Mouse (Mus musculus): ENCODE results near the gene Dop1b.
"Not testable (repeated sequence)": the region's sequence is repeated elsewhere in the genome, so short reads cannot be mapped to it uniquely, and the experiment has no call there.

The Dop1b gene

GRCm38 (mm10) chr16:93789971-93790755 lies 78.5 kb downstream of the Dop1b start:
- intact Hi-C loops (cut with DNase I), result no loop called here

GRCm38 (mm10) chr16:93792981-93793630 lies 81.4 kb downstream of the Dop1b start:
- intact Hi-C loops (cut with DNase I), result no loop called here

GRCm38 (mm10) chr16:93794845-93795244 lies 83.1 kb downstream of the Dop1b start:
- intact Hi-C loops (cut with DNase I), result no loop called here

DNA sequence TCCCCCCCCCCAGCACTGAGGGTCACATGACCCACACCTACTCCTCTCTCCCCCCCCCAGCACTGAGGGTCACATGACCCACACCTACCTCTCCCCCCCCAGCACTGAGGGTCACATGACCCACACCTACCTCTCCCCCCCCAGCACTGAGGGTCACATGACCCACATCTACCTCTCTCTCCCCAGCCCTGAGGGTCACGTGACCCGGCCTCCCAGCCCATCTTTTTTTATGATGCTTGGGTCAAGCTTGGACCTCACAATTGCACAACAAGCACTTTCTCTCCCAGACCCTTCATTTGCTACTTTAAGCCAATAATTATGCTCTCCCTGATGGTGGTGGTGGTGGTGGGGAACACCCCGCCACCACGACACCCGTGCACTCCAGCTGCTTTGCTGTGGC lies 83.7 kb downstream of the Dop1b start:
- intact Hi-C loops (cut with DNase I), result no loop called here

DNA sequence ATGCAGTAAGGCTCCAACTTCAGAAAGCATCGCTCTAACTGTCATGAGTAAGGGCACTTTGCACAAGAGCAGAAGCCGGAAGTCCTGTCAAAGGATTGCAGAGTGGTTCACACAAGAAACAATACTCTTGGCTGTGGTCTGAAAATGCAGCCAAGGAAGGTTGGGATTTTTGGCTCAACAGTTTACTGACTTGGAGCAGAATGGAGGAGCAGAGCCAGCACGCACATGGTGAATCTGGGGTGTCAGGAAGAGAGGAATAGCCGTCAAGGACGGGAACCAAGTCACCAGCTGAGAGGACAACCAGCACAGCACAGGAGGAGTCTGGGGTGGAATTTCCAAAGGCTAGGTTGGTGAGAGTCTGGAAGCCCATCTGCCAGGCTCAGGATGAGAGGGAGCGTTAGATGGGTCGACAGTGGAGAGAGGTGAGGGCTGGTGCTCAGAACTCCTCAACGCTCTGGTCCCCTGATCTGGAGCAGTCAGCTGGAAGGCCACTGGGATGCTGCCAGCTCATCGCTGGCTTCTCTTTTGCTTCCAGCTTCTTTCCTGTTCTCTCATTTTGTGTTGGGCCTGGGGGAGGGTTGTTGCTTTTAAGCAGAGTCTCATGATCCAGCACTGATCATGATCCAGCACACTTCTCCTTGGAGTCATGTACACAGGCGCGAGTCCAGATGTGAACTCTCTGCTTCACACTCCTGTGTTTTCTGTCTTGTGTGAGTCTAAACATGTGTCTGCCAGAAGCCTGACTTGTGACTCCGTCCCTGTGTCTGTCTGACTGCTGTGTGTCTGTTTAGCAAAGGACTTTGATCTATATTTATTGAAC lies 85.5 kb downstream of the Dop1b start:
- intact Hi-C loops (cut with DNase I), result no loop called here

- intact Hi-C loops (cut with DNase I), result no loop called here
Measured at GRCm38 (mm10) chr16:93797841-93798492, 86.3 kb downstream of the Dop1b start.

- intact Hi-C loops (cut with DNase I), result no loop called here
Measured at GRCm38 (mm10) chr16:93798623-93799022, 86.9 kb downstream of the Dop1b start.

- intact Hi-C loops (cut with DNase I), result no loop called here
Measured at GRCm38 (mm10) chr16:93799071-93799470, 87.4 kb downstream of the Dop1b start.

DNA sequence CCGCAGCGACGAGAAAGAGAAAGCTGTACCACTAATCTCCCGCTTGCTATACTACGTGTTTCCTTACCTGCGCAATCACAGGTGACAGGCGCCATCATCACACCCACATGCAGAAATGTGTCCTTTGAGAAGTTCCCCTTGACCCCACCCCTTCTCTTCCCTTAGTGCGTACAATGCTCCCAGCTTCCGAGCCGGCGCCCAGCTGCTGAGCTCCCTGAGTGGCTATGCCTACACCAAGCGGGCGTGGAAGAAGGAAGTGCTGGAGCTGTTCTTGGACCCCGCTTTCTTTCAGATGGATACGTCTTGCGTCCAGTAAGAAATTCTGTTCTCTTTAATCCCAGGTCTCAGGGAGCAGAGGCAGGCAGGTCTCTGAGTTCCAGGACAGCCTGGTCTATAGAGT lies 88.2 kb downstream of the Dop1b start:
- intact Hi-C loops (cut with DNase I), result no loop called here

- intact Hi-C loops (cut with DNase I), result no loop called here
Measured at GRCm38 (mm10) chr16:93807167-93807566, 95.5 kb downstream of the Dop1b start.

DNA sequence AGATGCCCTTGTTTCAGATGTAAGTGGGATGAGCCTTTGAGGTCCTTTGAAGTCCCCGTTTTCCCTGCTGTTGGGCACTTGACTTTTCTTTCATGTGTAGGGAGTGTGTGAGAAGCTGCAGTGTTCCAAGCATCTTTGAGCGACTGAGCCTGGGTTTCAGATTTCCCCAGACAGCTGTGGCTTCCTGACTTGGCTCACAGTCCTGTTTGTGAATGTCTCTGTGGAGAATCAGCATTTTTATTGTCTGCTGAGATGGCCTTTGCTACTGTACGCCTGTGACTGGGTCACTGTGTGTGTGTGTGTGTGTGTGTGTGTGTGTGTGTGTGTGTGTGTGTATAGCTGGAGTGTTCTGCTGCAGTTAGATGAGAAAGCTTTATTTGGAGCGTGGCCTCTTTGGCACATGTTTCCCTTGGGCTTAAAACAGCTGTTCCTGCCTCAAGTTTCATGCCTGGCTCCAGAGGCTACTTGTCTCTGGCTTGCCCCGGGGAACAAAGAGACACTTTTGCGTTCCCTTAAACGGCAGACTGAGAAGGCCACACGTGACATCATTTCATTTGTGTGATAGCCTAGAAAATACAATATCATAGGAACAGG lies 96.4 kb downstream of the Dop1b start:
- intact Hi-C loops (cut with DNase I), result no loop called here

DNA sequence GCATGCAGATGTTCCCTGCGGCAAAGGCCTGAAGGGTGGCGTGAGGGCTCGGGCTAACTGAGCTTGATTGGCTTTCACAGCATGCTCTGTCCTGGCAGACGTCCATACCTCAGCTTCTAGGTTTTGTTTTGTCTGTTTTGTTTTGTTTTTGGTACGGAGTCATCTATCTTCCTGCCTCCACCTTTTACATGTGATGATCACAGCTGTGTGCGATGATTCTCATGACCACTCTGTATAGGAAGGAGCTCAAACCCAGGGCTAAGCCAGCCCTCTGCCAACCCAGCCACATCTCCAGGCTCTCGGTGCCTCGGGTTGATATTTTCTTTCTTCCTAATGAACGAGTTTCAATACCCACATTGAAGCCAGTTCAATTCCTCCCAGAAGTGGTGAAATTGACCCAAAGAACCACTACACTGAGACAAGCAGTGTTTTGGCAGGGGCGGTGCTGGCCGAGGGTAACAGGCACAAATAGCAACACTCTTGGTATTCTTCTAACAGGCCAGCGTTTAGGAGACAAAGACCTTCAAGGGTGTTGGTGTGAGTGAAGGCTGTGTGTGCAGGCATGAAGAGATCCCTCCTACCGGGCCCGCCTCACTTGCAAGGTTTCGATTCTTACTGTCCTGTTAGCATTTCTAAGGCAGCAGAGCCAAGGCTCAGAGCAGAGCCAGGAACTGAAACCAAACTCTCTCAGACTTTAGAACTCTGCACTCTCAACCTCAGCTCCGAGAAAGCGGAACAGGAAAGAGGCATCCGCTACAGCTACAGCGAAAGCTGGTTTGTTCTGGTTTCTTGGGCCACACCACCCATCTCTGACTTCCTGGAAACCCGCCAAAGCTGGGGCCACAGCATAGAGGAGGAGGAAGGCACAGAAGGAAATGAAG lies 104.4 kb downstream of the Dop1b start:
- intact Hi-C loops (cut with DNase I), result no loop called here

- intact Hi-C loops (cut with DNase I), result no loop called here
Measured at GRCm38 (mm10) chr16:93816861-93817260, 105.2 kb downstream of the Dop1b start.

GRCm38 (mm10) chr16:93817371-93817770 lies 105.7 kb downstream of the Dop1b start:
- intact Hi-C loops (cut with DNase I), result no loop called here

DNA sequence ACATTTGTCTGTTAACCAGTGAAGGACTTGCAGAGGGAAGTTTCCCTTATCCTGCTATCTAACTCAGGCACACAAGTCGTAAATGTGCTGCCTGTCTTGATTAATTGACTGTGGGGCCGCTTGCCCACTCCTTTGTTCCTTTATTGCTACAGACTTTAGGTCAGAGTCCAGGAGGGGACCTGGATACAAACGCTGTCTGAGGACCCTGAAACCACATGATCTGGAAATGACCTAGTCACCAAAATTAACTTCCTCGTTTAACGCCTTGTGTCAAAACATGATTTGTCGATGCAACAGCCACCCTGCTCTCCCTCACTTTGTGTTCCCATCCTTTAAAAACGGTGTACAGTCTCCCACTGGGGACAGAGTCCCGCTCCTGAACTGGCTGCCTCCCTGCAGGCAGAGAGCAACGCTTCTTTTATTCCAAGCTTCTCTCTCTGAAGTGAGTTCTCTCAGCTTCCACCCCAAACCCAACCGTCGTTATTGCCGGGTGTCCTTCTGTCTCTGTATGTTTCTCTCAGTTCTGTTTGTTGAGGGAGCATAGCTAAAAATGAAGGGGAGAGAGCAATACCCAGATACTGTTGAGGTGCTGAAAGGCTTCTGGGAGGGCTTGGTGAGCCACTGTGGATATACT lies 107.1 kb downstream of the Dop1b start:
- intact Hi-C loops (cut with DNase I), result no loop called here

DNA sequence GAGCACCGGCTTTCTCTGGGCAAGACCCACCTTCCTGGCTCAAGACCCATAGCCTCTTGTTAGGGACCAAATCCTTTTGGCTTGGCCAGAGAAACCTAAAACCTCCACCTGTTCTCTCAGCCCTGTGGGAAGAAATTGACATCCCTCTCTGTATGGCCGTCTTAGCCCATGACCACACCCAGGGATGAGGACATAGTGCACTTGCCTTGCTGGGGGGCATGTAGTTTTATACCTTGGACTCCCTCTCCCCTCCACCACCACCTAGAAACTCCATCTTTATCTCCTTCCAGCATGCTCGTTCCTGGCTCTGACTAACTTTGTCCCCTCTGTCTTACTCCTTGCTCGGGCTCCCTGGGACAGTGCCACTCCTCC lies 107.6 kb downstream of the Dop1b start:
- intact Hi-C loops (cut with DNase I), result no loop called here

DNA sequence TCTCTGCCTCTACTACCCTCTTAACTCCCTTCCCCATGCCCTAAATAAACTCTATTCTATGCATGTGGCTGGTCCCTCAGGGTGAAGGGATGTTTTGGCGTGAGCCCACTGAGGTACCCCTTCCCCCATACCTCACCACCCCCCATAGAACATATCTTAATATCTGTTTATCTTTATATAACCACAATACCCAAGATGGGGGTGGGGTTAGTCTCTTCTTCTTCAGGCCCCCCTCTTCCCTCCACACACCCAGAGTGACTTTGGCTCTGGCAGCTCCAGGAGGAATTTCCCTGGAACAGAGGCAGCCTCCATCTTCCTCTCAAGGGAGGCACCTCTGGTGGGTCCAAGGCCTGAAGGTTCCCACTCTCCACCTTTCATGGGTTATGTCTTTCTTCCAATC lies 108.3 kb downstream of the Dop1b start:
- intact Hi-C loops (cut with DNase I), result no loop called here

- intact Hi-C loops (cut with DNase I), result no loop called here
Measured at GRCm38 (mm10) chr16:93821706-93822105, 110.0 kb downstream of the Dop1b start.

GRCm38 (mm10) chr16:93822433-93823225 lies 110.9 kb downstream of the Dop1b start:
- intact Hi-C loops (cut with DNase I), result not testable (repeated sequence)

Measured in adrenal gland (tissue).